Mouse (Mus musculus) embryonic facial prominence, embryonic 14.5 days (tissue): ENCODE results near the gene Slc22a21. TPM values are rescaled to one million over a fixed set of nuclear protein-coding genes. Genes with fewer than 3 reads are reported as not detected.
"Not testable (repeated sequence)": the region's sequence is repeated elsewhere in the genome, so short reads cannot be mapped to it uniquely, and the experiment has no call there.

Source experiments
- ATAC-seq: fragments of 200-750 bp; cut with Nextera tagmentation; 2 replicates; pipeline ENCODE4 v1.8.0; 2017; ENCODE audit warnings: low read depth, moderate number of reproducible peaks, moderate TSS enrichment
- DNase-seq: peaks from one replicate; pipeline ENCODE4 v3.0.0-alpha.2; 2015; ENCODE audit warnings: low spot score
- H3K27ac ChIP-seq: fragments of 300-500 bp; sonication (generic); replicated peaks from 2 replicates; pipeline ENCODE4 v1.5.1; 2014; ENCODE audit warnings: low read depth, mild to moderate bottlenecking, low read length, moderate library complexity
- H3K27me3 ChIP-seq: fragments of 300-500 bp; sonication (generic); replicated peaks from 2 replicates; pipeline ENCODE4 v1.6.1; 2014; ENCODE audit warnings: low read length; ENCODE audit not compliant: control insufficient read depth, insufficient read depth
- H3K36me3 ChIP-seq: fragments of 300-500 bp; sonication (generic); 2 replicates; pipeline ENCODE4 v1.6.1; 2014; ENCODE audit warnings: low read length, mixed read lengths; ENCODE audit not compliant: control insufficient read depth, insufficient read depth
- H3K4me1 ChIP-seq: fragments of 300-500 bp; sonication (generic); 2 replicates; pipeline ENCODE4 v1.6.1; 2014; ENCODE audit warnings: antibody characterized with exemption, low read length; ENCODE audit not compliant: control insufficient read depth, insufficient read depth
- H3K4me2 ChIP-seq: fragments of 300-500 bp; sonication (generic); 2 replicates; pipeline ENCODE4 v1.6.1; 2014; ENCODE audit warnings: low read depth, mild to moderate bottlenecking, low read length, moderate library complexity, mixed read lengths
- H3K4me3 ChIP-seq: fragments of 300-500 bp; sonication (generic); 2 replicates; pipeline ENCODE4 v1.5.1; 2014; ENCODE audit warnings: low read depth, mild to moderate bottlenecking, low read length
- H3K9ac ChIP-seq: fragments of 300-500 bp; sonication (generic); 2 replicates; pipeline ENCODE4 v1.6.1; 2014; ENCODE audit warnings: low read depth, mild to moderate bottlenecking, low read length, moderate library complexity, mixed read lengths
- H3K9me3 ChIP-seq: fragments of 300-500 bp; sonication (generic); 2 replicates; pipeline ENCODE4 v1.6.1; 2016; ENCODE audit warnings: low read length; ENCODE audit not compliant: control insufficient read depth
- WGBS: fragments of 180-500 bp; shearing (Covaris S2); extraction: QIAGEN DNeasy Blood & Tissue Kit; methylation state at CpG from one replicate; pipeline ENCODE4 v1.1.7; 2014; 5-methylcytosine and 5-hydroxymethylcytosine counted together
- polyA plus RNA-seq: library from polyadenylated mRNA; unstranded; fragments of >200 nt; fragmentation: Nextera tagmentation; extraction: Ambion mirVana; gene quantifications from 2 replicates; pipeline ENCODE4 v1.2.1, GENCODE M21; 2014

Gene Slc22a21
- polyA plus RNA-seq, 1 experiment from 2014 or later = 4.0 TPM

DNA sequence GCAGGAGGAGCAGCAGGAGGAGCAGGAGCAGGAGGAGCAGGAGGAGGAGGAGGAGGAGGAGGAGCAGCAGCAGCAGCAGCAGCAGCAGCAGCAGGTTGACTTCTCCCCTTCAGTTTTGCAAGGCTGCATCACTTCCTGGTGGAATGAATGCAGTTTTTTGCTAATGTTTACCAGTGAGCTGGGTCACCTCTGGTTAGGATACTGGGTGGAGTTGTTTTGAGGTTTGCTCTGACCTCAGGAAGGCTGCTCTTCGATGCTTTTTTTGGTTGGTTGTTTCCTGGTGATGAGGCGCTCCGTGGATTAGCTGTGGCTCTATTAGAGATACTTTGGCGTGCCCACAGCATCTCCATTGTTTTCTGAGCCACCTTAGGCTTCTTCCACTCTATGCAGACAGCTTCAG, 37.5 kb upstream of the Slc22a21 start:
- WGBS = 75% methylated on average over 4 of the region's 4 CpGs
- no peak for DNase-seq
- Histone ChIP-seq H3K27ac (no peak overlapping the region), H3K36me3 (no peaks in the 10 kb centered on the region), H3K4me3 (no peak overlapping the region), H3K9ac (no peak overlapping the region), H3K27me3 (no peaks in the 10 kb centered on the region), H3K9me3 (no peaks in the 10 kb centered on the region), H3K4me1 (no peaks in the 10 kb centered on the region), H3K4me2 (no peak overlapping the region)
- no peak for ATAC-seq

DNA sequence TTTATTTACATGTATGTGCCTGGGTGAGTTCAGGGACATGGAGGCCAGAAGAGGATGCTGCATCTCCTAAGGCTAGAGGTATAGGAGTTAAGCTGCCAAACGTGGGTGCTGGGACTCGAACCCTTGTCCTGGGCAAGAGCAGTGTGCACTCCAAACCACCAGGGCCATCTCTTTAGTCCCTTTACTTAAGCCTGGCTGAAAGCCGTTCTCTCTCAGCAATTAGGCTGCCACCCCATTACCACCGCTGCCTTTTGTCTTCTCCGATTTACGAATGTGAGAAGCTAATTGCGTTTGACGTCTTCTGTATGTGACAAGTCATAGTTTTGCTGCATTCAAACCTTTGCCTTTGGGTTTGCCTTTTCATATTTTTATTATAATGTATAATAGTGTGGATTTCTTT, 35.9 kb upstream of the Slc22a21 start:
- Histone ChIP-seq H3K36me3 (no peaks in the 10 kb centered on the region), H3K27me3 (no peaks in the 10 kb centered on the region), H3K4me1 (no peaks in the 10 kb centered on the region), H3K4me2 (no peak overlapping the region), H3K4me3 (no peak overlapping the region), H3K27ac (no peak overlapping the region), H3K9ac (no peak overlapping the region), H3K9me3 (no peaks in the 10 kb centered on the region)
- DNase-seq (no peak), ATAC-seq (no peak)
- WGBS = 66% methylated on average over 8 of the region's 8 CpGs

DNA sequence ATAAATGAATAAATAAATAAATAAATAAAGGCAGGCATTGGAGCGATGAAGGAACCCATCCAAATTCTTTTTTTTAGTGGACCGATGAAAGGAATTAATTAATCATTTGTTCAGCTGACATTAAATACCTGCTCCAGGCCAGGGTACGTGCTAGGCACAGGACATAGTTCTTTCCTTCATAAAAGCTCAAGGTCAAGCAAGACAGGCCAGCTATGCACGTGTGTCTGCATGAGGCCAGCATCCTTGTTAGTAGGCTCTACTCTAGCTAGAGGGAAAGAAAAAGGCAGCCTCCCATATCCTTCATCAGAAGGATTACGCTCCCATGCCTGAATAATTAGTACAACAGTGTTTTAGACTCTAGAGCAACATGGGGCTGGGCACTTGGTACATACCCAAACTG, 32.8 kb upstream of the Slc22a21 start:
- H3K4me2 ChIP-seq = no peak overlapping the region
- no peaks in the 10 kb centered on the region for H3K36me3 ChIP-seq
- ATAC-seq (no peak), DNase-seq (no peak)
- H3K27me3 ChIP-seq = no peaks in the 10 kb centered on the region
- no peak overlapping the region for H3K9ac ChIP-seq
- peaks cover 10% of the 10 kb centered on the region; the same call in 1 of the 2 replicates for H3K4me1 ChIP-seq
- H3K4me3 ChIP-seq = no peak overlapping the region
- no peaks in the 10 kb centered on the region for H3K9me3 ChIP-seq
- 87% methylated on average over 5 of the region's 5 CpGs for WGBS
- H3K27ac ChIP-seq = no peak overlapping the region

DNA sequence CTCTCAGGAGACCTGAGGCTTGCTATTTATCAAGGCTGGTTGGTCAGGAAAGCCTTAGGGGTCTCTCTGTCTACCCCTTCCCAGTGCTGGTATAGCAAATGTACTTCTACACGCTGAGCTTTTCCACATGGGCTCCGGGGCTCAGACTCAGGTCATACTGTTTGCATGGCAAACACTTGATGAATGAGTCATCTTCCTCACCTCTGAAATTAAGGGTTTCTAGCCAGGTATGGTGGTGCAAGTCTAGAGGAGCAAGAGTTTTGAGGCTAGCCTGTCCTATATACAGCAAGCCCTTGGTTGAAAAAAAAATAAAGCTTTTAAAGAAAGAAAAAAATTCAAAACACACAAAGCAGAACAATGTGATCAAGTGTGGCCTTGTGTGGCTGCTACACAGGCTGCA, 31.1 kb upstream of the Slc22a21 start:
- no peak overlapping the region for H3K4me2 ChIP-seq
- no peaks in the 10 kb centered on the region for H3K27me3 ChIP-seq
- no peak overlapping the region for H3K4me3 ChIP-seq
- H3K9ac ChIP-seq = no peak overlapping the region
- no peak for ATAC-seq
- DNase-seq = no peak
- peaks cover 13% of the 10 kb centered on the region; the same call in 1 of the 2 replicates for H3K4me1 ChIP-seq
- WGBS = 87% methylated on average over 2 of the region's 2 CpGs
- no peaks in the 10 kb centered on the region for H3K9me3 ChIP-seq
- no peak overlapping the region for H3K27ac ChIP-seq
- no peaks in the 10 kb centered on the region for H3K36me3 ChIP-seq

DNA sequence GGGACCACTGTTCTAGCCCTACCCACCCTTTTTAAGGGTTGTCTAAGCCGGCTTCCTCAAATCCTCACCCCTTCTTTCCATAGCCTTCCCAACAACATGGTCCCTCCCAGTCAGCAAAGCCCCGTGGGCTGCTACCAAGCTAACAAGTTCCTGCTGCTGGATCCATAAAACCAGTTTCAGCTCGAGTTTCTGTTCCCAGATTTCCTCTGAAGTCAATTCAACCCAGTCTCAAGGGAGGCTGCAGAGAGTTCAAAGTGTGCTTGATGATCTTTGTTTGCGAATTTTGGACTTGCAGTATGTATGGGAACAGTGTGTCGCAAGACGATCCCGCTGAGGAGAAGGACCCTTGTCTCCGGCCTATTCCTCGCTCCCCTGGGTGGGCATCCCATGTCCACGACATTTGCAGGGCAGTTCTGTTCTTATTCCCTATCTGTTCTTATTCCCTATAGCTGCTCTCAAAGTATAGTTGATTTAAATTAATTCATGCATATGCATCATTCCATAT, 28.3 kb upstream of the Slc22a21 start:
- peaks cover 13% of the 10 kb centered on the region; the same call in 1 of the 2 replicates for H3K4me1 ChIP-seq
- no peaks in the 10 kb centered on the region for H3K27me3 ChIP-seq
- H3K4me2 ChIP-seq = no peak overlapping the region
- no peak overlapping the region for H3K4me3 ChIP-seq
- WGBS = 42% methylated on average over 10 of the region's 10 CpGs
- no peak overlapping the region for H3K9ac ChIP-seq
- H3K27ac ChIP-seq = peak overlapping the region; percentile 15; the same call in 1 of the 2 replicates
- DNase-seq (peak; percentile 46), ATAC-seq (no peak)
- no peaks in the 10 kb centered on the region for H3K36me3 ChIP-seq
- H3K9me3 ChIP-seq = no peaks in the 10 kb centered on the region

- no peaks in the 10 kb centered on the region for H3K9me3 ChIP-seq
- H3K4me3 ChIP-seq = no peak overlapping the region
- WGBS = 77% methylated on average over 11 of the region's 11 CpGs
- no peaks in the 10 kb centered on the region for H3K27me3 ChIP-seq
- no peak for ATAC-seq
- H3K36me3 ChIP-seq = no peaks in the 10 kb centered on the region
- peak overlapping the region; percentile 15; the same call in 1 of the 2 replicates for H3K27ac ChIP-seq
- H3K9ac ChIP-seq = no peak overlapping the region
- no peak for DNase-seq
- H3K4me1 ChIP-seq = peaks cover 13% of the 10 kb centered on the region; the same call in 1 of the 2 replicates
- H3K4me2 ChIP-seq = no peak overlapping the region
These were observed 27.6 kb upstream of the Slc22a21 start for GRCm38 (mm10) chr11:54007717-54008116.

GRCm38 (mm10) chr11:54006901-54007300, 26.8 kb upstream of the Slc22a21 start:
- ATAC-seq = no peak
- H3K4me2 ChIP-seq = no peak overlapping the region
- H3K9ac ChIP-seq = no peak overlapping the region

DNA sequence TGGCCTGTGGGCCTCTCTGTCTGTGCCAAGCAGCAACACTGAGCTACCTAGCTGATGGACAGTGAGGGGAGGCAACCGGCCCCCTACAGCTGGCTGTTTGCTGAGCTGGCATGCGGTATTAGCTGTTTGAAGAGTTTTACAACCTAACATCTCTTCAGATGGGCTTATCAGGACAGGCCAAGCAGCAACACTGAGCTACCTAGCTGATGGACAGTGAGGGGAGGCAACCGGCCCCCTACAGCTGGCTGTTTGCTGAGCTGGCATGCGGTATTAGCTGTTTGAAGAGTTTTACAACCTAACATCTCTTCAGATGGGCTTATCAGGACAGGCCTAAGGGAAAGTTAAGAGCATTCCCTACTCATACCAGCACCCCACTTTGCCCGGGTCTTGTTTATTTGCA, 26.2 kb upstream of the Slc22a21 start:
- not testable (repeated sequence) for H3K9me3 ChIP-seq, DNase-seq, H3K4me3 ChIP-seq, H3K36me3 ChIP-seq, H3K9ac ChIP-seq, ATAC-seq, H3K4me2 ChIP-seq, H3K27me3 ChIP-seq, H3K27ac ChIP-seq
- 75% methylated on average over 5 of the region's 5 CpGs for WGBS
- H3K4me1 ChIP-seq = peaks cover 13% of the 10 kb centered on the region; the same call in 1 of the 2 replicates

More at GRCm38 (mm10) chr11:54006901-54007300, 26.8 kb upstream of the Slc22a21 start:
- peaks cover 13% of the 10 kb centered on the region; the same call in 1 of the 2 replicates for H3K4me1 ChIP-seq
- no peaks in the 10 kb centered on the region for H3K27me3 ChIP-seq
- H3K27ac ChIP-seq = no peak overlapping the region
- WGBS = 85% methylated on average over 4 of the region's 4 CpGs
- no peak for DNase-seq
- H3K36me3 ChIP-seq = no peaks in the 10 kb centered on the region
- no peaks in the 10 kb centered on the region for H3K9me3 ChIP-seq
- H3K4me3 ChIP-seq = no peak overlapping the region

DNA sequence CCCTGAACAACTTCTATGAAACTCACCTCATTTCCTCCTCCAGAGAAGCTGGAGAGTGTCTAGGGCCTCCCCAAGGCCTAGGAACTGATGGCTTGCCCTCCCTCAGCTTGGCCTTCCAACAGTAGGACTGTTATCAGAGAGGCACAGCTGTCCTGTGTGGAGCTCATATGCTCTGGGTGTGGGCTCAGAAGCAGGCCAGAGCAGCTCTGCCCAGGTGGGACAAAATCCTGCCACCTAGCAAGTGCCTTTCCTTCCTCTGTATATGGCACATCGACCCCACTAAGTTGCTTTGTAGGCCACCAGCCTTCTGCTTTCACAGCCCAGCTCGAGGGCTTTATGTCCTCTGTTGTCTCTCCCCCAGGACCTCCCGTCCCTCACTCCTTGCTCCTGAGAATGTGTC, 24.6 kb upstream of the Slc22a21 start:
- ATAC-seq (no peak), DNase-seq (no peak)
- Histone ChIP-seq H3K4me3 (no peak overlapping the region), H3K36me3 (no peaks in the 10 kb centered on the region), H3K27me3 (no peaks in the 10 kb centered on the region), H3K9me3 (no peaks in the 10 kb centered on the region), H3K27ac (no peak overlapping the region), H3K4me1 (peaks cover 13% of the 10 kb centered on the region; the same call in 1 of the 2 replicates), H3K4me2 (no peak overlapping the region), H3K9ac (no peak overlapping the region)
- WGBS = 82% methylated on average over 3 of the region's 3 CpGs
